Mouse (Mus musculus) kidney, postnatal 0 days (tissue): ENCODE measurements at regions not wholly inside any gene's neighbourhood (a gene's known extent, or its start where the extent isn't known, plus 50 kb on each side); places are given as distances from the start of the nearest gene placed in this dataset.

Experiments used
- ATAC-seq: fragments of 200-750 bp; cut with Nextera tagmentation; replicated peaks from 2 replicates; pipeline ENCODE4 v1.8.0; 2017; ENCODE audit warnings: low read depth, moderate number of reproducible peaks, moderate TSS enrichment, moderate library complexity; ENCODE audit not compliant: low FRiP score
- DNase-seq: peaks from one replicate; pipeline ENCODE4 v3.0.0-alpha.2; 2016; ENCODE audit warnings: low spot score
- H3K27ac ChIP-seq: fragments of 300-500 bp; sonication (generic); 2 replicates; pipeline ENCODE4 v1.5.1; 2014; ENCODE audit warnings: mild to moderate bottlenecking
- H3K27me3 ChIP-seq: fragments of 300-500 bp; sonication (generic); 2 replicates; pipeline ENCODE4 v1.6.1; 2014; ENCODE audit warnings: low read length, mixed read lengths; ENCODE audit not compliant: insufficient read depth
- H3K36me3 ChIP-seq: fragments of 300-500 bp; sonication (generic); 2 replicates; pipeline ENCODE4 v1.6.1; 2014; ENCODE audit warnings: low read length, mixed read lengths; ENCODE audit not compliant: insufficient read depth
- H3K4me1 ChIP-seq: fragments of 300-500 bp; sonication (generic); replicated peaks from 2 replicates; pipeline ENCODE4 v1.6.1; 2014; ENCODE audit warnings: antibody characterized with exemption, low read length, mixed read lengths; ENCODE audit not compliant: insufficient read depth
- H3K4me2 ChIP-seq: fragments of 300-500 bp; sonication (generic); 2 replicates; pipeline ENCODE4 v1.6.1; 2014; ENCODE audit warnings: mild to moderate bottlenecking, low read length, moderate library complexity, mixed read lengths
- H3K4me3 ChIP-seq: fragments of 300-500 bp; sonication (generic); replicated peaks from 2 replicates; pipeline ENCODE4 v1.5.1; 2014; ENCODE audit warnings: low read depth, low read length
- H3K9ac ChIP-seq: fragments of 300-500 bp; sonication (generic); 2 replicates; pipeline ENCODE4 v1.6.1; 2014; ENCODE audit warnings: low read depth, low read length
- H3K9me3 ChIP-seq: fragments of 300-500 bp; sonication (generic); replicated peaks from 2 replicates; pipeline ENCODE4 v1.6.1; 2016; ENCODE audit warnings: low read length, inconsistent platforms, mixed read lengths
- CTCF ChIP-seq: IDR thresholded peaks from 2 replicates; pipeline ENCODE4 v1.5.1; 2016; ENCODE audit warnings: antibody characterized with exemption, low read depth, mild to moderate bottlenecking, moderate library complexity
- WGBS: fragments of 180-500 bp; shearing (Covaris S2); extraction: QIAGEN DNeasy Blood & Tissue Kit; methylation state at CpG from one replicate; pipeline ENCODE4 v1.1.7; 2014; 5-methylcytosine and 5-hydroxymethylcytosine counted together

DNA sequence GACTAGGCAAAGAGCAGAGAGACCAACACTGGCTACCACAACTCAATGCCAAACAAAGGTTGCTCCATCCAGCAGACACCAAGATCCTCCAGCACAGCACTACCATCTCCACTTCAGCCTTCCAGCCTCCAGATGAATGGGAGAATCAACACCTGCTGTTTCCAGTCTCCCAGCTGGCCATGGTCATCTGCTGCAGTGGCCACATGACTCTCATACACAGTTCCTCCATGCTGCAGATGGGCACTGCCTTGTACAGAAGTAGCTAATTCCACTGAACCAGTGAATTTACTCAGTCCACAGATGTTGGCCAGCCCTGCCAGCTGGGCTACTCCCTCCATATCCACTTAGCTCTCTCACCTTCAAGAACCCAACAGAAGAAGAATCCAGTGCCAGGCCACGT lies 63.0 kb upstream of the Vstm5 start:
- ATAC-seq, result no peak
- 96% methylated on average over 1 of the region's 1 CpGs for WGBS

DNA sequence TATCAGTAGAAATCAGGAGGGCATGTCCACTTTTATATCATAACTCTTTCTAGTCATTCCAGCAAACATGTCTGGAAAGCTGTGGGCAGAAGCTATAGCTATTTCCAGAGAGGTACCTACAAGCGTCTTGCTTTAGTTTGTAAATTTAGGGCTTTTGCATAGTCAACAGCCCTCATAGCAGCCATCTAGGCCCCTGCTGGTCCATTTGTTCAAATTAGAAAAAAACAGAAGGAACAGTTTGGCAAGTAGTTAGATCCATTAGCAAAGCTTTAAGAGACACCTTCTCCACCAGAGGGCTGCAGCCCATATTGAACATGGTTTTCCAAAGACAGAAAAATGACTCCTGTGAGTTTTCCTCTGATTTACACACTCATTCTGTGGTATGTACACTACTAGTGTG lies 63.4 kb upstream of the Vstm5 start:
- Histone ChIP-seq H3K27me3 (no peaks in the 10 kb centered on the region), H3K9ac (no peak overlapping the region), H3K36me3 (no peaks in the 10 kb centered on the region), H3K27ac (no peak overlapping the region), H3K4me1 (no peaks in the 10 kb centered on the region), H3K4me2 (no peak overlapping the region), H3K4me3 (no peak overlapping the region), H3K9me3 (no peaks in the 10 kb centered on the region)
- DNase-seq (no peak), ATAC-seq (no peak)
- WGBS, result 94% methylated on average over 1 of the region's 1 CpGs
- no peak for TF ChIP-seq CTCF

More for the DNA sequence above, 63.0 kb upstream of the Vstm5 start:
- TF ChIP-seq CTCF, result no peak
- Histone ChIP-seq H3K27ac (no peak overlapping the region), H3K36me3 (no peaks in the 10 kb centered on the region), H3K4me1 (no peaks in the 10 kb centered on the region), H3K4me2 (no peak overlapping the region), H3K27me3 (no peaks in the 10 kb centered on the region), H3K9ac (no peak overlapping the region), H3K4me3 (no peak overlapping the region), H3K9me3 (no peaks in the 10 kb centered on the region)
- DNase-seq, result no peak

DNA sequence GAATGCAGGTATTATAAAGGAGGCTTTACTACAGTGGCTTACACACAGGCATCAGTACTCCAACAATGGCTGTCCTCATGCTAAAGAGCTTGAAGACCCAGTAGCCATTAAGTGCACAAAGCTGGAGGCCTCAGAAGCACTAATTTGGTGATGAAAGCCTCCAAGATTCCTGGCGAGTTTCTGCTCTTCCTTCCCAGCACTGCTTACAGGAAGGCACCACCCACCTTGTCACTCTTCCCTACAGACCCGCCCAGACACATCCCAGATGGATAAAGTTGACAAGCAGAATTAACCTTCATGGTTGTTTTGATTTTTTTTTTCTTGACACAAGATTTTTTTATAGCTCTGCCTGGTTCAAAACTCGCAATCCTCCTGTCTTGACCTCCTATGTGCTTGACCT lies 59.0 kb upstream of the Hephl1 start:
- DNase-seq, result peak; percentile 76
- ATAC-seq, result no peak
- WGBS, result 22% methylated on average over 3 of the region's 3 CpGs

DNA sequence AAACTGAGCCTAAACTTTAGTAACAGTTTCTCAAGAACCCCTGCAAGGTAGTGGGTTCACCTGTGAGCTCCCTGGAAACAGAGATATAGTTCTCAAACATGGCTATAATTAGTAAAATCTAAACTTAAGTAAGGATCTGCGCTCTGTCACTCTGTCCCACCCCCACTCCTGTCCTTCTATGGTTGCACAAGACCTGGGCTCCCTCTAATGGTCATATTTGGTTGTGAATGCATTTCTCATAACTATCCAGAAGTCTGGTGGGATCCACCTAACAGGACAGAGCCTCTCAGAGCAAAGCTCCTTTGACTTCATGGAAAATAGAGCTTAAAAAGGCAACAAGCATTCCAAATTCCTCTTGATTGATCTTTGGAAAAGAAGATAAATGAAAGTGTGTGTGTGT lies 57.8 kb upstream of the Hephl1 start:
- H3K4me1 ChIP-seq, result no peaks in the 10 kb centered on the region
- no peaks in the 10 kb centered on the region for H3K9me3 ChIP-seq
- no peaks in the 10 kb centered on the region for H3K27me3 ChIP-seq
- no peaks in the 10 kb centered on the region for H3K36me3 ChIP-seq
- no peak overlapping the region for H3K27ac ChIP-seq
- no peak overlapping the region for H3K4me3 ChIP-seq
- ATAC-seq, result 0 out of 2 replicates have a peak, but pooled peaks have one; percentile 57
- WGBS, result 73% methylated on average over 1 of the region's 1 CpGs
- H3K9ac ChIP-seq, result no peak overlapping the region
- peak; percentile 74 for DNase-seq
- TF ChIP-seq CTCF, result peak; percentile 72
- H3K4me2 ChIP-seq, result no peak overlapping the region

More for the DNA sequence above, 59.0 kb upstream of the Hephl1 start:
- Histone ChIP-seq H3K36me3 (no peaks in the 10 kb centered on the region), H3K4me1 (no peaks in the 10 kb centered on the region), H3K27ac (no peak overlapping the region), H3K9ac (no peak overlapping the region), H3K27me3 (no peaks in the 10 kb centered on the region), H3K4me2 (no peak overlapping the region), H3K9me3 (no peaks in the 10 kb centered on the region), H3K4me3 (no peak overlapping the region)
- no peak for TF ChIP-seq CTCF

DNA sequence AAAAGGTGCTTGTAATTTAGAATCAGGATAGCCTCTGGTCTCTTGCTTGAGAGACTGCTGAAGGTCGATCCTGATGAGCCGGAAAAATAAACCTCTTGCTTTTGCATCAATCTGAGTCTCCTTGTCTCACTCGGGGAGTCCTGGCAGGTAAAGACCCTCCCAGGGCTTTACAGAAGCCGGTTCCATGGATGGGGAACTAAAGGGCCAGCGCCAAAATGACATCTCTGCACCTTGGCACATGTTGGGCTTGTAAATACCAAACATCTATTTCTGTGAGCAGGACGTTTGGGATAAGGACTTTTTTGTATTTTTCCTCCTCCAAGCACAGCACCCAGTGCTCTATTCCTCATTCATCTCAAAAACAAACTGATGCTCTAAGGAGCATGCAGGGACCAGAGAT lies 57.1 kb upstream of the Hephl1 start:
- H3K36me3 ChIP-seq, result no peaks in the 10 kb centered on the region
- no peak for ATAC-seq
- no peaks in the 10 kb centered on the region for H3K9me3 ChIP-seq
- no peak overlapping the region for H3K27ac ChIP-seq
- no peak for DNase-seq
- no peaks in the 10 kb centered on the region for H3K27me3 ChIP-seq
- WGBS, result 78% methylated on average over 6 of the region's 6 CpGs
- no peak for TF ChIP-seq CTCF
- no peak overlapping the region for H3K4me3 ChIP-seq
- no peak overlapping the region for H3K9ac ChIP-seq
- no peaks in the 10 kb centered on the region for H3K4me1 ChIP-seq
- no peak overlapping the region for H3K4me2 ChIP-seq

DNA sequence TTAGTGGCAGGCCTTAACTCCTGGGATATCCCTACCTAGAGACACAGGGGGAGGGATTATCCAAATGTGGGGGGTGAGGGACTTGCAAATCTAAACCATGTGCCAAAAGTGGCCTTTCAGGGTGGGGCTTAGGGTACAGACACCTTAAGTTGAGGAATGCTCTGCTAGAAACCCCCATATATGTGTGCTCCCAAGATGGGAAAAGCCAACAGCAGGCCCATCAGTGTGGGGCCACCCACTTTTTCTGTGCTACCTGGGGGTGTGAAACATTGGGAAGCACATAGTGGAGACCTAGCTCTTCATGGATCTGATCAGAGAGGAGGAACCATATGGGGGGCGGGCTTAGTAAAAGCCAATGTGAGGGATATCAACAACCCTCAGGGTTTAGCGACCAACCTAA lies 55.0 kb upstream of the Hephl1 start:
- H3K4me1 ChIP-seq, result no peaks in the 10 kb centered on the region
- H3K9me3 ChIP-seq, result 0 out of 2 replicates have a peak, but pooled peaks cover 6% of the 10 kb centered on the region
- TF ChIP-seq CTCF, result no peak
- no peaks in the 10 kb centered on the region for H3K27me3 ChIP-seq
- H3K4me3 ChIP-seq, result no peak overlapping the region
- no peak overlapping the region for H3K27ac ChIP-seq
- DNase-seq (no peak), ATAC-seq (no peak)
- no peak overlapping the region for H3K4me2 ChIP-seq
- no peaks in the 10 kb centered on the region for H3K36me3 ChIP-seq
- WGBS, result 91% methylated on average over 2 of the region's 2 CpGs
- H3K9ac ChIP-seq, result no peak overlapping the region

DNA sequence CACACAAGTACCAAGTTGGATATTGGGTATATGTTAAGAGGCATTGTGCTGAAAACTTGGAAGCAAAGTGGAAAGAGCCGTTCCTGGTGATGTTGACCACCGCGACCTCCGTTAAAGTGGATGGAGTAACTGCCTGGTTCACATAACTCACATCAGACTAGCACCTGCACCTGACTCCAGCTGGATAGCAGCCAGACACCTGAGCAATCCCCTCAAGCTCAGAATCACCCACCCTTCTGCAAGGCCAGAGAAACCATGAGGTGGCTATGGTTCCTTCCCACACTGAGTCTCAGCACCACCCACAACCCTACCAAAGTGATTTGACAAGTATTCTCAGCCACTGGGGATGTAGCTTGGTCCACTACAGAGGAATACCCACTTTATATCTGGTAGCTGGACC lies 54.6 kb upstream of the Hephl1 start:
- no peaks in the 10 kb centered on the region for H3K4me1 ChIP-seq
- no peak for TF ChIP-seq CTCF
- no peak for DNase-seq
- no peaks in the 10 kb centered on the region for H3K36me3 ChIP-seq
- no peaks in the 10 kb centered on the region for H3K27me3 ChIP-seq
- no peak overlapping the region for H3K4me2 ChIP-seq
- H3K9me3 ChIP-seq, result peaks cover 8% of the 10 kb centered on the region
- WGBS, result 86% methylated on average over 4 of the region's 4 CpGs
- no peak overlapping the region for H3K4me3 ChIP-seq
- ATAC-seq, result no peak
- H3K27ac ChIP-seq, result no peak overlapping the region
- H3K9ac ChIP-seq, result no peak overlapping the region
